Mouse (Mus musculus): ENCODE data around the gene Xrn2.

- TF ChIP-seq CTCF (IDR thresholded peaks at IDR 0.05; ENCODE audit: extremely low read depth, insufficient read depth, low read length) (no peak), POLR2A (IDR thresholded peaks at IDR 0.05; ENCODE audit: extremely low read depth, insufficient read depth, low read length) (no peak)
These were observed 2.7 kb upstream of the Xrn2 start for GRCm38 (mm10) chr2:147010141-147010540.

Data from cortical plate, adult 2 months (tissue).